Mouse (Mus musculus): Measurements from ENCODE around the gene Kcnip1.
A peak's percentile ranks its signal among the peaks of the same experiment; 100 is the strongest.

Kcnip1 gene

DNA sequence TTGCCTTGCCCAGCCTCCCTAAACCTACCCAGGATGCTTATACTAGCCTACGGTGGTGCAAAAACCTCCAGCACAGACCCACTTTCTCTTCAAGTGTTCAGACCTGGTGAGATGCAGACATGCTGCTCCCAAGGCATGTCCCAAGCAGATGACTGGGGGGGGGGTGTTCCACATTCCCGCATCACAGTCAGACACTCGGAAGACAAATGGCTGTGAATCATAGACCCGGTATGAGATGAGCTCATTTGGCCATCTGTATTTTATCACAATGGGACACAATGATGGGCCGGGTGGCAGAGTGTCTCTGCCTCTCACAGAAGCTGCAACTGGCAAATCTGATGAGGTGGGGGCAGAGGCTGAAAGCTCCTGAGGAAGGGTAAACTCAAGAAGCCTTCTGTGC is 244.2 kb downstream of the Kcnip1 start:
- DNase-seq: no peak

DNA sequence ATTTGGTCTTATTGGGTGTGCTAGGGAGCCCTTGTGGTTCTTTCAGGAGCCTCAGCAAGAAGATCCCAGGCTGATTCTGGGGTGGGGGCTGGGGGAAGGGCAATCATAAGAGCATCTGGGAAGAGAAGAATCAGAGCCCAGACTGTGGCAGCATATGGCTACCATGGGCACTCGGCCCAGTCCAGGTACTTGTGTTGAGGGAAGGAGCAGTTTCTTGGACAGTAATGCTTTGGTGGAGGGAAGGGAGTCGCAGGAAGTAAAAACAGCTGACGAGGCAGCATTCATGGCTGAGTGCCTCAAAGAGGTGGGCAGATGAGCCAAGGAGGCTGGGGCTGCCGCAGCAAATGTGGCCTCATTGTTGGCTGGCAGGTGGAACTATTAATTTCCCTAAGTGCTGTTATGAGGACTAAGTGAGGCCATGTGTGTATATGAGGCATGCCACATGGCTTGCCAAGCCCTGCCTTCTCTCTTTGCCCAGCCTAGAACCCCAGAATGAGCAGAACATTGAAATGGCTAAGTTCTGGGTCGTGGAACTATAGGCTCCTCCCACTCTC is 245.5 kb downstream of the Kcnip1 start:
- DNase-seq: peak; percentile 70

DNA sequence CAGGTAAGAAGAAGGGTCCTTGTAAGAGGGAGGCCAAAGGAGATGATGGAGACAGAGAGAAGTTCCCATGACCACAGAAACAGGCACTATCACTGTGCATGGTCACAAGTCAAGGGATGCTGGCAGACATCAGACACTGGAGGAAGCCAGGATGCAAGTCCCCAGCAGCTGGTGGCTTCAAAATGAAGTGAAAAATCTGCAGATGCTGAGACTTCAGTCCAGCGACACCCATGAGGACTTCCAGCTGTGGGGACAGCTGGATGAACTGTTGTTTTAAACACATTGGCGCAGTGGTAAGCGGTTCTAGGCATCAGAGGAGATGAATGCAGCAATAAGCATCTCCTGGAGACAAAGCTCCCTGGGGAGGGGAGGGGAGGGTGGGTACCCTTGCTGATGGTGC is 246.6 kb downstream of the Kcnip1 start:
- DNase-seq: no peak

DNA sequence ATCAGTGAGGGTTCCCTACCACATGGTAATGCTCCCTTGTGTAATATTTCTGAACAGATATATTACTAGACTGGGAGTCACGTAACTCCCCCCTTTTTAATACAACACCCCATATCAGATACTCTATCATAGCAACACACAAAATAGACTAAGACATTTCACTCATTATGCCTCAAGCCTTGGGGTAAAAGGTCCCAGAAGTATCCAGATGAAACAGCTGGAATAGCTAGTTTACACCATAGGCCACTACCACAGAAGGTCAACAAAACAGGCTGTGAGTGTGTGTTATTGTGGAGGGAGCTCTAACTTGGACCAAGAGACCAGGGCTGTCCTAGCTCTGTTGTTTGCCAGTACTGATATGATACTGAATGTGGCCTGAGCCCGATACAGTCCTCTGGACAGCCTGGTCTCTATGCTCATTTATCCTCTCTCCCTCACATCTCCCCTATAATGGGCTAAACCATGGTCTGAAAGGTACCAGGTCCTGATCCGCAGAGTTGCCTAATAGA is 247.1 kb downstream of the Kcnip1 start:
- DNase-seq: no peak

DNA sequence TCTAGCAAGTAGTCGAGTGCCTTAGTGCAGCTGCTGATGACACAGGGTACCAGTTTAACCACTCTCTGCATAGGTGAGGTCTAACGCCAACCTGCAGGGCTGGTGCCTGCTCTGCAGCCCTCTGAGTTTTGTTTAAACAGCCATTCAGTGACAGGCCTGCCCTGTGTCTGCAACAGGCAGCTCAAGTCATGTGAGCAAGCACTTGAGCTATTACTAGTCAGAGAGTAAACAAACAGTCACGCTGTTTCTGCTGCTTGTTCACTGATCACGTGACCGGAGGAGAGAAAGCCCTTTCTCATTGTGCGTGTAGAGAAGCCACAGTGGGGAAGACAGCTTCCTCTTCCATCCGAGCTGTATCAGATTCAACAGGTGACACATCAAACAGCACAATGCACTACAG is 248.5 kb downstream of the Kcnip1 start:
- DNase-seq: no peak

DNA sequence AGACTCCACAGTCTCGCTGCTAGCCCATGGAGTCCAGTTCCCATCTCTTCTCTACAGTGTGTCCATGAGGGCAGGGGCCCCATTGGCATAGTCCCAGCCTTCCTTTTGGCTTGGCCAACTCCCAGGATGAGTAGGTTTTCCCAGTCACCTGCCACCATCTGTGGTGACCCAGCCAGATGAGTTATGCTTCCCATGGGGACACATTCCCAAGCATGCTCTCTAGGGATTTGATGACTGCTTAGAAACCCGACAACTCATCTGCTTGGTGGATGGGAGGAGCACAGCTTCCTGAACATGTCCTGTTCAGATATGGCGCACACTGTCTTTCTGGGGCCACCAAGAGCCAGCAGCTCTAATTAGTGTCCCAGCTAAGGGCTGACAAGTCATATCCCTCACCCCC is 252.8 kb downstream of the Kcnip1 start:
- DNase-seq: no peak

DNA sequence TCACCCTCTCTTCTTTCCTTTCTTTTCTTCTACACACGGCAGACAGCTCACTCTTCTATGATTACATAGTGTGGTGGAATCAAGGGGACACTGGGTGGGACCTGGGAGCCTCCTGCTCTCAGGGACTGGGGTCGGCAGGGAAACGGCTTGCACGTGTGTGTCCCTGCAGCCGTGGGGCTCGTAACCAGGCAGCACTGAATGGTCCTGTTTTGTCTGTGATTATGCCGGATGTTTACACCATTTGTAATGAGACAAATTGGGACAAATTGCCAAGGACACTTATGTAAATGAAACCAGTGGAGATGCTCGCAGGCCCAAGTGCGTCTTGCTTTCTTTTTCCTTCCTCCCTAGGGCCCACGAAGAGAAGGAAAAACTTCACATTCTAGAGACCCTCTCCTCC is 256.5 kb downstream of the Kcnip1 start:
- DNase-seq: no peak

DNA sequence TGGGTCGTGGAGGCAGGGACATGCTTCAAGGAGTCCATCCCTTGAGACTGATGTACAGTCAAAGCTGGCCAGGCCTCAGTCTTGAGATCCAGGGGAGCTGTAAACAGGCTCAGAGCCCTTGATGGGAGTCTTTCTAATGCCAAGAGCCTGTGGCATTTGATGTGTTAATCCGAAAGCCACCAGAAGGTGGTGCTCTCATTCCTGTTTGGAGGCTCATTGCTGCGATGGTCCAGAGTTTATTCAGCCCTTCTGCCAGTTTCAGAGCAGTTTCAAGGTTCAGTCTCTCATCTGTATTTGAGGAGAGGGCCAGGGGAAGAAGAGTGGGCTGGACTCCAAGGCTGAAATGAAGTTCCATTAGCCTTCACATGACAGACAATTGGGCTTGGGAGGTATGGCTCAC is 259.7 kb downstream of the Kcnip1 start:
- DNase-seq: peak; percentile 56

DNA sequence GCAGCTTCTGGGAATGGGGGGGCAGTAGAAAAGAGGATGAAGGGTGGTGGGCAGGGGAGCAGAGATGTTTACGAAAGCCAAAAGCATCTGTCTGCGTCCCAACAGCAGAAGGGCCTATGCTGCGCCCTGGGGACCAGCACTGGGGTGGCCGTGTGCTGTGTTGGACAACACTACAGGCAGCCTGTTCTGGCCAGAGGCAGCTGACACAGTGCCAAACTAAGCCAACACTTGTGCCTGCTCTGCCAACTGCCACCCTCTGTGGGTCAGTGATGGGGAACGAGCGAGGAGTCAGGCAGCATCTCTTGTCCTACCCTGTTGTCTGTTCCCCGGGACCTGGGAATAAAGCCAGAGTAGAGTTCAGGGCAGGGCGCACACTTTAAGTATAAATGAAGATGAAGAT is 260.6 kb downstream of the Kcnip1 start:
- DNase-seq: no peak

DNA sequence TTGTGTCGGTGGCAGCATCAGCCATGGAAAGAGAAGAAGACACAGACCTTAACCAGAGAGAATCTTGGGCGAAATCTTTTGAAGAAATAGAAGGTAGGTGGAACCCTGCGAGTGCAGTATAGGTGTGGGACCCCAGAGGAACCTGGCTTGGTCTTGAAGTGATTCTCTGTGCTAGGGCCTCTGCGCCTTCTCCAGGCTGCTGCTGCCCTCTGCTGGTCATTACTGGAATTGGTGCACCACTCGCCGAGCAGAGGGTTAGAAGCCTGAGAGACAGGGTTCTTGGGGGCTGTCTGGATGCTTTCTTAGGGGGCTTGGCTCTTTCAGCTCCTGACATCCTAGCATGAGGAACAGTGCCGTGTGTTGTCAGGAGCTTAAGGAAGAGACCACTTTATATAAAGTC is 271.7 kb downstream of the Kcnip1 start:
- no peak for DNase-seq

DNA sequence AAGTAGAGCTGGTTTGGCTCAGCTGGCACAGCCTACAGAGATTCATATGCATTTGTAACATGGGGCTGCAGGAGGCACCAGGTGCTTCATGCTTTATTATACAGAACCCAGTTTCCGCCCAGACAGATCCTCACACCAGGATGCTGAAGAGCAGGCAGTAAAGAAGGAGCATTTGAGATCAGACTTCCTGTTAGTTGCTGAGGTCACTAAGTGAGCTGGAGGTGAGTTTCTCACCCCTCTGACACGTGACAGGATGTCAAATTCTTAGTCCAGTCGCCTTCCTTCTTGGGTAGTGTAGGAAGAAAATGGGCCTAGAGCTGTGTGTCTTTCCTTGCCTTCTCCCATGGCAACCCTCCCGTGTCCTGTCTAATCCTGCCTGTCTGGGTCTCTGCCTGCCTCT is 286.2 kb downstream of the Kcnip1 start:
- DNase-seq: no peak

DNA sequence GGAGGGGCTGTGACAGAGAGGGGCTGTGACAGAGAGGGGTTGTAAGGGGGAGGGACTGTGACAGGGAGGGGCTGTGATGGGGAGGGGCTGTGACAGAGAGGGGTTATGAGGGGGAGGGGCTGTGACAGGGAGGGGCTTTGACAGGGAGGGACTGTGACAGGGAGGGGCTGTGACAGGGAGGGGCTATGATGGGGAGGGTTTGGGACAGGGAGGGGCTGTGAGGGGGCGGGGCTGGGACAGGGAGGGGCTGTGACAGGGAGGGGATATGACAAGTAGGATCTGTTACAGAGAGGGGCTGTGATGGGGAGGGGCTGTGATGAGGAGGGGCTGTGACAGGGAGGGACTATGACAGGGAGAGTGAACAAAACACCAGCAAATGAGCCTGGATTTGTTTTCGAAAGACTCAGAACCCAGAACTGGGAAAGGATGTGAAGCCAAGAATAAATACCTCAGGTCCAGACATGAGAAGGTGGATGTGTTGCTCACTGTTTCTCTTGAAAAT is 290.9 kb downstream of the Kcnip1 start:
- no peak for DNase-seq

DNA sequence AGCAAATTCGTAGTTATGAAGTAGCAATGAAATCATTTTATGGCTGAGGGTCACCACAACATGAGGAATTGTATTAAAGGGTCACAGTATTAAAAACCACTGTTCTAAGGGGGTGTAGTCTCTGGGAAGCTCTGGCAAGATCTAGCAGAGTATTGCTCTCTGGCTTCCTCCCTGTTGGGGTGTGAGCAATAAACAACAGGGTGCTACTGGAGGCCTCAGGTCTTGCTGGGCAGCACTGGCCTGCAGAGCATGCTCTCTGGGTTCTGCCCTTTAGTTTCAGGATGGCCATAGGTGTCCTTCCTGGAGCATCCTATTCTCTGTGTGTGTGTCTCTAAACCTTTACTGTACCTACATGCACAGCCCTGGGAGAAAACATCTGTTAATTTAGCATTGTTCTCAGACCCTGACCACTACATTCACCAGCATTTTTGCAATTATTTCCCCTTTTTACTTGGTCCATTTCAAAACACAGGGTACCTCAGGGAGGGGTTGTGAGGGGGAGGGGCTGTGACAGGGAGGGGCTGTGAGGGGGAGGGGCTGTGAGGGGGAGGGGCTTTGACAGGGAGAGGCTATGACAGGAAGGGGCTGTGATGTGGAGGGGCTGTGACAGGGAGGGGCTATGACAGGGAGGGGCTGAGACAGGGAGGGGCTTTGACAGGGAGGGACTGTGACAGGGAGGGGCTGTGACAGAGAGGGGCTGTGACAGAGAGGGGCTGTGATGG is 291.6 kb downstream of the Kcnip1 start:
- no peak for DNase-seq

DNA sequence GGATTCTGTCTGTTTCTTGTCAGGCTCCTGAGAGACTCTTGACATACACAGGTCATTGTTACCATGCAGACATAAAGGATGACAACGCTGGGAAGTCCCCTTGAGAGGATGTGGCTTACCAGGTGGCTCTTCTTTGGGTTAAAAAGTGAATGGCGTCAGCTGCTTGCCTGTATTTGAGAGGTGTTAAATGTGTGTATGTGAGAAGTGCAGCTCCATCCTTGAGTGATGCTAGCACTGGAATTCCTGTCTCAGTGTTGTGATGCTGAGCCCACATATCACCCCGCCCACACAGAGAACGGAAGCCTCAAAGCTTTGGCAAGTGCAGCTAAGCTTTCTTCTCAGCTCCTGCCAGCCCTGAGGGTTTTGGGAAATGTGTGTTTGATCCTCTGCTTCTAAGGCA is 292.2 kb downstream of the Kcnip1 start:
- DNase-seq: no peak

DNA sequence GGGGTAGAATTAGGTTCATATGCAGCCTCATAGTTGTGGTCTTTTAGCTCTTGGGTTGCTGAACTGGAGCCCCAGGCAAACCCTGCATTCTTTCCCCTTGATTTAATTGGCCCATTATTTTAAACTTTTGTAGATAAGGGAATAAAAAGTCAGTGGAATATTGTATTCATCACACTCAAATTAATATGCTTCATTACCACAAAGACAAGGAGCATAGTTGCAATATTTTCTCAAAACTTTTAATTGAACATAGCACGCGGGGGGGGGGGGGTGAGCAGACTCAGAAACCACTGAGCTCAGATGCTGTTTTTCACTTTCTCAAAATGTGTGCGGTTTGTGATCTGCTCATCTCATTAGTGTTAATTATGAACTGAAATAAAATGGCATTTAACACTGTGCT is 302.8 kb downstream of the Kcnip1 start:
- no peak for DNase-seq

DNA sequence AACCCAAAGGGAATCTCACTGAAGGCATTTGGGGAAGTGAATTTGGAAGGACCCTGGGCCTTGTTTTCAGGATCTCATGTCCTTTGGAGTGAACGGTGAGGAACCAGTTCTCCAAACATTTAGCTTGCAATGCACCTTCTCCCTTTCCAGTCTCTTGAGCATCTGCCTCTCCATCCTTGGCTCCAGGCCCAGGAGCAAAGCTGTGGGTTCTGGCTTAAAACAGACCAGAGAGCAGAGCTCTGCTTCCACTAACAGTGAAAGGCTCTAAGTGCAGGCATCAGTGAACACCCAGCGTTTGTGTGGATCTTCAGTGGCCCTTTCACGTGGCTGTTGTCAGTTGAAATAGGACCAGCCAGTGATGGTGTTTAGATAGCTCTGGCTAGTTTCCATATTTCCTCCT is 307.0 kb downstream of the Kcnip1 start:
- peak; percentile 26 for DNase-seq

DNA sequence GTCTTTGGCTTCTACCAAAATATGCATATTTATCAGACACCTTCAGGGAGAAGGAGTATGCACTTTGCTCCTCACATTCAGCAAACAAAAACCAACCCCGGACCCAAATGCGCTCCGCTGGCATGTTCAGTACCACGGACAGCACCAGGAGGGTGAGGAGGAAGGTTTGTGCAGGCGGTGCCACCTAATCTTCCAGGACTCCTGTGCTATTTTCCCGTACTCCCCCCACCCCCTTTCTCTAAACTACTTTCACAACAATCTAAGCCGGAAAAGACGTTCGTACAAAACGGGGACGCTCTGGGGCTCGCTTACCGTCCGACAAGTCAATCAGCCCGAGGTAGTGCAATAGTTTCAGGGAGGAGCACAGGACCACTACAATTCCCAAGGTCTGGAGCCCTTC is 312.8 kb downstream of the Kcnip1 start:
- no peak for DNase-seq

DNA sequence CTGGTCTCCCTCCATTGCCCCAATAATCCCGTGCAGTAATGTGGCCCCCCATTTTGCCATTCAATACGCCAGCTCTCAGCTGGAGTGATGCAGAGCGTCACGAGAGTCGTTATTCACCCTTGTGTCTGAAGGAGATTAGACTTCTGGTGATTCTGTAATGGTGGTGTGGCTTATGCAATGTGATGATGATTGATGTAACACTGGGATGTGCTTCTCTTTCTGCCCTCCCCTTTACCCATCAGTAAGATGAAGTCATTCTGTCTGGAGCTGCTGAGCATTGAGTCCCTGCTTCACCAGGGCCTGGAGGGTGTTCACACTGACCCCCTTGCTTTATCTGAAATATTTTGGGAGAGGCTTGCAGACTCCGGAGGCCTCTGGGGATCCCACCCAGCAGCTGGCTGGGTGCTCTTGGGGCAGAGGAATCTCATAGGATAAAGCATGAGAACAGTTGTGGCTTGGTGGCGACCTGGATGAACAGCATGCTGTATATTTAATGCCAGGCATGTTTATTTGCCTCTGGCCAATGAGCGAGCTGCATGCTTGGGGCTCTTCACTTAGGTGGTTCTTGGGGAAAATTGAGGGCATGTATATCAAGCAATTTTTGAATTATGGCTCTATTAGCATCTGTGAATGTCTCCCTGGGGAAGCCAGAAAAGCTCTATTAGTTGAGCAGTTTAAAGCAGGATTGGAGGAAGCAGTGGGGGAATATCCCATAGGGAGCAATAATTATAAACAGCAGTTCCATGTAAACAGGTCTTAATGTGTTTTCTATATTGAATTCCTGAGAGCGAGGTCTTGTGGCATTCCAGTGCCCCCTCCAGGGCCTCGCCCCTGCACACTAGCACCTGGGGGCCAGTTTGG is 322.6 kb downstream of the Kcnip1 start:
- no peak for DNase-seq

DNA sequence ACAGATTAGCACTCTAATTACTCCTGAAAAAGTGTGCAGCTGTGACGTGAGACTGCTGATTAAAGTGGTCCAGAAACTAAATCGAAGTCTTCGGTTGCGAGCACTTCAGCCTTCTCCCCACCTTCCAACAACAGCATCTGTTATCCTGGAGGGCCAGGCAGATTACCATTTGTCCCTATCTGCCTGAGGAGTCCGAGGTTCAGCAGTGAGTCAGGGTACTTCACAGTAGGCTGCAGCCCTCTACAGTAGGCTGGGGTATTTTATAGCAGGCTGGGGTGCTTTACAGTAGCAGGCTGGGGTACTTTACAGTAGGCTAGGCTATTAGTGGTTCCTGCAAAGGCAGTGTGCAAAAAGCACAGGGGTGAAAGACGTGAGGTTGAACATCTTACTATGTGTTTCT is 324.6 kb downstream of the Kcnip1 start:
- DNase-seq: no peak

DNA sequence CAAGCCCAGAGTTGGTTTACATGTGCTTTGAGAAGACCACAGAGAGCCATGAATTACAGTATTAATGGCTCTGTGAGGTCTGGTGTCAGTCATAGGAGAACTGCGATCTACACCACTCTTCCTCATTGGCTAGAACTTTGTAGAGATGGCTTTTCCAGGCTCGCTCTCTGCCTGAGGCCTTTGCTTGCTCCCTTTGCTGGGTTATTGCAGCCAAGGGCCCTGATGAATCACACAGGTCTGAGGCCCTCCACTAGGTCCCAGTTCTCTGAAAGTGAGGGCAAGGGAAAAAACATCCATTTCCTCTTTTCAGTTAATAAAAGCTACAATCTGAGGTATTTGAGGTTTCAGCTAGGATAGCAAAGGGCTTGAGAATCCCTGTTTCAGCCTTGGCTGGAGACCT is 329.4 kb downstream of the Kcnip1 start:
- no peak for DNase-seq

DNA sequence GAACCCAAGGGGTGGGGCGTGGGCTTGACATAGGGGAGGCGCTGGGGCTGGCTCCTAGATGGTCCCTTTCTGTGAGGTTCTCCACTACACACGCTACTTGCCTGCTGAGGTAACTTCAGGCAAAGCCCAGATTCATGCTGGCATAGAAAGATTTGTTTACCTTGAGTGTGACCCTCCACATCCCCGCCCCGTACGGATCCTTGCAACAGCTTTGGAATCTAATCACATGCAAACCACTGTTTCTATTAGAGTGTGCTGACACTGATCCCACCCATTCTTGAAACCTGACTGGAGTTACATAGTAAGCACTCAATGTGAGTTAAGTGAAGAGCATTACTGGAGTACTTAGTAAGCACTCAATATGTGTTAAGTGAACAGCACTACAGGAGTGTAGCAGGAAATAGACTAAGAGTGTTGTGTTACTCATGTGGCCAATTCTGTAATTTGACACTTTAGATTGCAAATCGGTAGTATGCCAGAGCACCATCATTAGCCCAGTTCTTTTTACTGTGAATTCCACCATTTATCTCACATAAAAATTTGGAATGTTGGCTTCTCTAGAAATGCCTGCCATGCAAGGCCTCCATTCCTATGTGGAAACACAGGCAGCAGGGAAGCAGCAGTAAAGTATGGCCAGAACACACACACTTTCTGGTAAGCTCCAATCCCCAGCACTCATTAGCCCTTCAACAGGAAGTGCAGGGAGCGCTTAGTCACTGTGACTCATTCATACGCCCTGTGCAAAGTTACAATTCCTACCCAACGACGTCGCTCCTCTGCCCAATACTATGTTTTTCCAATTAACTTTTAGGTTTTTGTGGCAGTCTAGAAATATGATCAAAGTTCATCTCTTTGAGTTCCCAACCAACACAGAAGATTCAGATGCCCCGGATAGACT is 332.7 kb downstream of the Kcnip1 start:
- no peak for DNase-seq

DNA sequence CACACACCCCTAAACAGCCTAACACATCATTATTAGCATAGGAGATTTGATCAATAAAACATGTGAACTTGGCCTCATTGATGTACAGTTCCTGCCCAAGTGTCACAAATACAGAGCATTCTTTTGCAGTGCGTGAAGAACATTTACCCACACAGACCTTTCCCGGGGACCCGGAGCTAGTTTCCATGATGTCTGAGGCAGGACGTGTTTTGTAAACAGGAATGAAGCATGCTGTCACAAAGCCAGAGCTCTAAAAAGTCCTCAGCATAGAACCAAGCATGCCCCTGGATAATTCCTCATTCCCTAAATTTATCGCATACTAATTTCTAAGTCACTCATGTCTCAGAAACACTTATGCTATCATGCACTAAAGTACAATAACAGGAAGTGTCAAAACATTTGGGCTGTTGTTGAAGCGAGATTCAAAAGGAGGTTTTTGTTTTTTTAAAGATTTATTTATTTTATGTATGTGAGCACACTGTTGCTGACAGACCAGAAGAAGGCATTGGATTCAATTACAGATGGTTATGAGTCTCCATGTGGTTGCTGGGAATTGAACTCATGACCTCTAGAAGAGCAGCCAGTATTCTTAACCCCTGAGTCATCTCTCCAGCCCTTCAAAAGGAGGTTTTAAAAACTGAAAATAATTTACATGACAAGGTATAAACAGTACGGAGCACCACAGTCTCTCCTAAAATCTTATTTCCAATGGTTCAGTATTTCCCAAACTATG is 336.9 kb downstream of the Kcnip1 start:
- DNase-seq: no peak

Measured in cerebellum, adult 9-11 months (tissue).